Mouse (Mus musculus): Measurements from ENCODE around the gene Clspn.

Clspn gene

GRCm38 (mm10) chr4:126639339-126639738 lies 82.6 kb downstream of the Clspn start:
- DNase-seq, result no peak

- DNase-seq, result no peak
Observed at GRCm38 (mm10) chr4:126641901-126642300, 85.2 kb downstream of the Clspn start.

Data from thymus, postnatal 25 days (tissue).